Mouse (Mus musculus) naive thymus-derived CD4-positive, alpha-beta T cell, adult 2 months (primary cell): ENCODE measurements around the gene Tmem186.

ENCODE experiments used
- DNase-seq: peaks from one replicate; pipeline ENCODE4 v3.0.0-alpha.2; 2011; ENCODE audit warnings: low read depth

The Tmem186 gene

DNA sequence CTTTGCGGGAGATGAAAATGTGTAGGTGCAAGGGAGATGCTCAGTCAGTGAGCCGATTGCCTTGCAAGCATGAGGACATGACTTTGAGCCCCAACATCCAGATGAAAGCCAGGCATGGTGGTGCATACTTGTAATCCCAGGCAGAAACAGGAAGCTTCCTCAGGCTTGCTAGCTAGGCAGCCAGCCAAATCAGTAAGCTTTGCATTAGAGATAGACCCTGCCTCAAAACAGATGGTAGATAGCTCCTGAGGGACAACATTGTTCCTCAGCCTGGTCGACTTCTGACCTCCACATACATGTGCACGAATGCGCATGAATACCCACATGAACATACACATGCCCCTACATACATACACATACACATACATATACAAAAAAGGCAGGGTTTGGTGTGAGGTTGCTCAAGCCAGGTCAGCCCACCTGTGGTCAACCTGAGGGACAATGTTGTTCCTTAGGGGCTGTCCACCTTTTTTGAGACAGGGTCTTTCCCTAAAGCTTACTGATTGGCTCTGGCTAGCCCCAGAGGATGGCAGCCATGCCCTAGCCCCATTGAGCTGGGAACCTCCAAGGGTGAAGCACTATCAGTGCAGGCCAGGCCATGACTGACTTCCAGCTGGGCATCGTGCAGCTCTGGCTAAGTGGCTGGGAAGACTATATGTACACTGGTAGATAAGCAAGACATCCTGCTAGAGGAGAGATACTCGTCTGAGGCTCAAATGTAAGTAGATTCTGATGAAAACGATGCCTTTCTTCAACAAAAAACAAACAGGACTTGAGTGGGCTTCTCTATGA, 25.1 kb downstream of the Tmem186 start:
- DNase-seq, result no peak

DNA sequence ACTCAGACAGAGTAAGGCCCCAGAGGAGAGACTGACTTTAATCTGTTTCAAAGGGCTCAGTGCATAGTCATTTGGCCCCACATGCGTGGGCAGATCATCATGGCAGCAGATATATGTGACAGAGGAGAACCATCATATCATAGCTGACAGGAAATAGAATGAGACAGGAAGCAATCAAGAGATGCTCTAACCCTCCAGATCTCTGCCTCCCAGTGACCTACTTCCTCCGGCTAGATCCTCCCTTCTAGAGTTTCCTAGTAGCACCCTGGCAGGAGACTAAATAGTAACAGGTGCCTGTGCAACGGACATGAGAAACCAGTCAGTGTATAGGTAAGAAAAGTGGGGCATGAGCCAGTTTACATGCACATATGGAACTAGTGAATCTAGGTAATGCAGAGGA, 27.1 kb downstream of the Tmem186 start:
- no peak for DNase-seq

DNA sequence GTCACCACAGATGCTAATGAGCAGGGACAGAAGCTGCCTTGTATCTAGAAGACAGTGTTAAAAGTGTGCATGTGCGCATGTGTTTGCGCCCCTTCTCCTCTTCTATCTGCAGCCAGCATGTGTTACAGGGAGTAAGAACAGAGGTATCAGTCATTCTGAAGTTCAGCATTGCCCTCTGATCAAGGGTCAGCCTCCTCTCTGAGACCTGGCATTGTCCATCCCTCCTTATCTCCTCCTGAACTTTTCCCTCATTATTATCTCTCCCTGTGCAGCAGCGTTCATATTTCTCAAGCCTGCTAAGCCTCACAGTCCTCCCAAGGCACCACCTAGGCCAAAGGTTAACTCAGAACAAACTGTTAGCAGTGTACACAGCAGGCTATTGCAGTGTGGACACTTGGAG, 33.7 kb downstream of the Tmem186 start:
- no peak for DNase-seq

DNA sequence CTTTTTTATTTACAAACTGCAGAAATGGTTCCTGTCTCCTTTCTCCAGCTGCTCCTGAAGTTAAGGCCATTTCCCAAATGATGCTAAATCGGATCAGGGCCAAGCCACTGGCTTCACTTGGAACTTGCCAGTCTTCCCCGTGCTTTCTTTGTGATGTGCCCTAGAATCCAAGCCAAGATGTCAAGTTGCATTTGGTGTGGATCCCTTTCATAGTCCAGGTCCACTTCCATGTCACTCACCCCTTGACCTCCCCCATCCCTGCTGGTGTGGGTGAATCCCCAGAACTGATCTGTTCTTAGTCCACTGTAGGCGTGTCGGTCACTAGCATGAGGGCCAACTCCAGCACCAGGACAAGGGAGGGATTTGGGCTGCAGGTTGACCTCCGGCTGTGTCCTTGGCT, 40.0 kb downstream of the Tmem186 start:
- no peak for DNase-seq

DNA sequence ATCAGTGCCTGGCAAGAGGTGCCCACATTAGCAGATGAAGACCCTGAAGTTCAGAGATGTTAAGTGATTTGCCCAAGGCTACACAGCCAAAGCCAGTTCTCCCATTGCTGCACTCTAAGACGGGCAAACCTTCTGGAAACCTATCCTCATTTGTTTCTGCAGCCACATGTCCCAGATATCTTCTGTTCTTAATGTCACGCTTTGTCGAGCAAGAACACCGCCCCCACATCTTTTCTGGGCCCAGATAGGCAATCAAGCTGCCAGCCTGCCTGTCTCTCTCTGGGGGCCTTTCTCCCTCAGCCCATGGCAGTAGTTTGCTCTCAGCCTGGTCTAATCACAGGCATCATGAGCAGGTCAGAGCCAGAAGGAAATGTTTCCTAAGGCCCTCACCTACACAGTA, 41.2 kb downstream of the Tmem186 start:
- DNase-seq, result no peak

DNA sequence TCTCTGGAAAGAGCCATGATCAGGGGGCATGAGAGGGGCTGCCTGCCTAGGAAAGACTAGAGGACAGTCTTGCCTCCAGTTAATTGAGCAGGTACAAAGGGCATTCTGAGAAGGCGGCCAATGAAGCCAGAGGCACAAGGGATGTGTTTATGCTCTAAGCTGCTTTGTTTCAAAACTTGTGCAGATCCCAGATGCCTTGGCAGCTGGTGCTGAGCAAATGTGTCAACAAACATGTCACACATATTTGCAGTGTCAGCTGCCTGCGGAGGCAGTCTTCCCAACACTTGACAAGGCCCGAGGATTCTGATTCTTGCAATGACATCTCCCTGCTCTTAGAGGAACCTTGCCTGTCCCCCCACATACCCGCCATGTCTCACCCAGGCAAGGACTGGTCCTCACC, 42.1 kb downstream of the Tmem186 start:
- DNase-seq, result no peak

DNA sequence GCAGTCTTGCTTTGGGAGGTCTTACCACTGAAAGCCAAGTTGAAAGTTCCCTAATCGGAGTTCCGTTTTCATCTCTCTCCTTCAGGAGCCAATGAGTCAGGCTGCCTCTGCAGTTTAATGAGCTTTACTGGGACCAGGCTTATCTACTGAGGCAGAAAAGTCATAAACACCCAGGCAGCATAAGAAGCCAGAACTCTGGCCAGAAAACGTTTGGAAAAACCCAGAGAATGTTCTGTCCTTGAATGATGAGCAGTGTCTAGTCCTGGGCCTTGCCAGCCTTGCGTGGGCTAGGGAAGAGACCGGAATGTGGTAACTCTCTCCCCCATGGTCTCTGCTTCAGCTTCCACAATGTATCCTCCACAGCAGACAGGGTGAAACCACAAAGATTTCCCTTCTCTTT, 52.5 kb downstream of the Tmem186 start:
- DNase-seq, result no peak

DNA sequence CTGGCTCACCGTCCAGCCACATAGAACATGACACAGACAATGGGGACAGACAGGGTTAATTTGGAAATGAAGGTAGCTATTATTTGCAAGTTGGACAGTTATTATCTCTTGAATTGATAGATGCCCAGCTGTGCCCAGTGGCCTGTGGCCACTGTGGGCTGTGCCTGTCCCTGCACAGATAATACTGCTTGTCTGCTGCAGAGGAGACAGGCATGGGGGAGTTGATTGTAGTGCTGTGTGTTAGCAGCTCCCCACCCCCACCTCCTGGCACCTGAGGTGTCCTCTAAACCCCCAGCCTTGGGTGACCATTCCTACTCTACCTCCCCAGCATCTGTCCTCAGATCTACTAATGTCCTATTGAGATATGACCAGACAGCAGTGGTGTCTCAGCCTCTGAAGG, 53.3 kb downstream of the Tmem186 start:
- no peak for DNase-seq
